Mouse (Mus musculus): ENCODE measurements around the gene 4930572O03Rik. TPM values are rescaled to one million over a fixed set of nuclear protein-coding genes. Genes with fewer than 3 reads are reported as not detected.

Gene 4930572O03Rik
- not detected for polyA plus RNA-seq (2014; fragmentation: Illumina TruSeq; extraction: RNeasy Lipid Tissue Mini Kit (QIAGEN cat#74804); ENCODE audit: low read depth, low replicate concordance)

DNA sequence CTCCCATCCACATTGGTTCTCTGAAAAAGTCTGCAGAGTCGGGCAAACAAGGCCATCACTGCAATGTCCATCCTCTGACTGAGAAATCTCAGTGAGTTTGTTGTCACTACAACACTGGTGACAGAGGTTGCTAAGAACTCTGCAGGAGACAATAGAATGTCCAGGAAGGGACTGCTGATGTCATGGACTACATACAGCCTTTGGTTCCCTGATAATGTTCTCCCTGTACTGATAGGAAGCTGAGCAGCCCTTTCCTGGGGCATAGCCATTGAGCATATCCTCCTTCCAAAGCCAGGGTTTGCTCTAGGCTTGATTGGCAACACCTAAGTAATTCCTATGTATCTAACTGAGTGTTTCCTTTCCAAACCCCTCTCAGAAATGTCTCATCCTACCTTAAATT lies at the start of gene 4930572O03Rik:
TSS of gene 4930572O03Rik (minus strand) at position 101 of the 400 bp plus-strand sequence.

DNA sequence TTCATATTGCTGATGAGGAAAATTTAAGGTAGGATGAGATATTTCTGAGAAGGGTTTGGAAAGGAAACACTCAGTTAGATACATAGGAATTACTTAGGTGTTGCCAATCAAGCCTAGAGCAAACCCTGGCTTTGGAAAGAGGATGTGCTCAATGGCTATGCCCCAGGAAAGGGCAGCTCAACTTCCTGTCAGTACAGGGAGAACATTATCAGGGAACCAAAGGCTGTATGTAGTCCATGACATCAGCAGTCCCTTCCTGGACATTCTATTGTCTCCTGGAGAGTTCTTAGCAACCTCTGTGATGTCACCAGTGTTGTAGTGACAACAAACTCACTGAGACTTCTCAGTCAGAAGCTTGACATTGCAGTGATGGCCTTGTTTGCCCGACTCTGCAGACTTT lies 38.1 kb downstream of the 4930572O03Rik start, which contains the start of gene Speer4d:
TSS of gene Speer4d (plus strand) at position 301 of the 400 bp plus-strand sequence.

Other genes with a start within 250 kb of the 4930572O03Rik start
- gene Gm21149, start 180.5 kb downstream of the 4930572O03Rik start, polyA plus RNA-seq (2014; fragmentation: Illumina TruSeq; extraction: RNeasy Lipid Tissue Mini Kit (QIAGEN cat#74804); ENCODE audit: low read depth, low replicate concordance), result not detected
- gene Gm21190, start 127.8 kb downstream of the 4930572O03Rik start, polyA plus RNA-seq (2014; fragmentation: Illumina TruSeq; extraction: RNeasy Lipid Tissue Mini Kit (QIAGEN cat#74804); ENCODE audit: low read depth, low replicate concordance), result not detected
- not detected for gene Gm21083, start 79.7 kb downstream of the 4930572O03Rik start, polyA plus RNA-seq (2014; fragmentation: Illumina TruSeq; extraction: RNeasy Lipid Tissue Mini Kit (QIAGEN cat#74804); ENCODE audit: low read depth, low replicate concordance)
- gene Speer4d, start 38.0 kb downstream of the 4930572O03Rik start, polyA plus RNA-seq (2014; fragmentation: Illumina TruSeq; extraction: RNeasy Lipid Tissue Mini Kit (QIAGEN cat#74804); ENCODE audit: low read depth, low replicate concordance), result 0.76 TPM
- not detected for gene Speer4c, start 57.2 kb upstream of the 4930572O03Rik start, polyA plus RNA-seq (2014; fragmentation: Illumina TruSeq; extraction: RNeasy Lipid Tissue Mini Kit (QIAGEN cat#74804); ENCODE audit: low read depth, low replicate concordance)

Data from adrenal gland, adult 10 weeks (tissue).